In the genomic region with DNA sequence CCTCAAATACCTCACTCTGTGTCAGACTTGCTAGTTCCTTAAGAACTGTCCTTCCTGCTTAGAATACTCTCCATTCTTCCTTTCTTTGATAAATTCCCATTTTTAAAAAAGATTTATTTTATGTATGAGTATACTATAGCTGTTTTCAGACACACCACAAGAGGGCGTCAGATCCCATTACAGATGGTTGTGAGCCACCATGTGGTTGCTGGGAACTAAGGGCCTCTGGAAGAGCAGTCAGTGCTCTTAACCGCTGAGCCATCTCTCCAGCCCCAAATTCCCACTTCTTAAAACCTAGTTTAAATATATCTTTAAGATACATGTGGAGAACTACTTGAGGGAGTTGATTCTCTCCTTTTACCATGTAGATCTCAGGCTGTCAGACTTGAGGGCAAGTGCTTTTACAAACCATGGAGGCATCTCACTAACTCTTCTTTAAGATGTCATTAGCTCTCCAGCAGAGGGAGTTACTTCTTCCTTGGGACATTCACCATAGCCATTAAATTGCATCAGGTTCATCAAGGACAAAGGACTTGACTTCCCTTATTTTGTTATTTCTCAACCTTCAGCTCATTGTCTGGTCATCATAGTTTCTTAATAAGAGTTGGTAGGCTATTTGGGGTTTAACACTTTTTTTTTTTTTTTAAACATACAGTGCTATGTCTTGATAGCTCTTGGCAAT, we compare ENCODE assay signal across 14 mouse cellular contexts. TPM values are rescaled to one million over a fixed set of nuclear protein-coding genes. Genes with fewer than 3 reads are reported as not detected.
DNase-seq lines count a peak whose midpoint lies in the region; ATAC-seq and TF ChIP-seq lines count a peak whose summit lies in the region.
"Had no signal": no experiment of that assay in that cellular context is flagged by ENCODE, and none has a peak within 500 bp of the region (broad histone marks: within the 10 kb centered on the region; RNA-seq: fewer than 3 reads in every experiment).

No protein-coding gene starts in this region.

- DNase-seq in left cerebral cortex, adult 2 months (ENCODE audit: extremely low spot score in 1 of 2, low spot score in 2 of 2): no peak
- no peak for DNase-seq in left cerebral cortex, postnatal 10 days (ENCODE audit: extremely low spot score in 1 of 2, low spot score in 2 of 2)
- DNase-seq in A20 (ENCODE audit: low read depth, low spot score) (peak; percentile 17), MEL (ENCODE audit: low read depth, low spot score) (peak; percentile 48)
- no peak for DNase-seq in adrenal gland, postnatal 14 days
- no peak for DNase-seq in gastrocnemius, adult 8-10 months (ENCODE audit: low spot score in 2 of 2)
- no peak for DNase-seq in cerebellum, postnatal 10 days
- DNase-seq: cerebellum, adult 8-10 months; gastrocnemius, postnatal 36 days; kidney, adult 8-10 months; thymus, postnatal 14 days had no signal

- H3K27ac ChIP-seq in left cerebral cortex, adult 2 months: no peak overlapping the region
- H3K27ac ChIP-seq in MEL (ENCODE audit: control insufficient read depth, low read depth, low read length): no peak overlapping the region
- H3K27ac ChIP-seq: hindbrain, embryonic 15.5 days; liver, embryonic 15.5 days had no signal

- H3K4me1 ChIP-seq in MEL (ENCODE audit: control insufficient read depth in 1 of 2, insufficient read depth in 2 of 2, low read length in 2 of 2): peaks cover 3 to 4% of the 10 kb centered on the region in 2 experiments; a peak in 2 of 4 replicates
- H3K4me1 ChIP-seq: hindbrain, embryonic 15.5 days had no signal

- H3K4me3 ChIP-seq in left cerebral cortex, adult 2 months: no peak overlapping the region
- no peak overlapping the region for H3K4me3 ChIP-seq in MEL (ENCODE audit: control insufficient read depth in 1 of 2, insufficient read depth in 1 of 2, low read depth in 2 of 2, low read length in 2 of 2)
- H3K4me3 ChIP-seq: hindbrain, embryonic 15.5 days; liver, embryonic 15.5 days had no signal

- TF ChIP-seq CTCF in left cerebral cortex, adult 2 months (IDR thresholded peaks at IDR 0.05): peak; percentile 15; the same call in 1 of the 2 replicates
- peak in 2 of 3 experiments; percentile 18 to 19; a peak in 3 of 6 replicates for TF ChIP-seq CTCF in MEL (IDR thresholded peaks at IDR 0.05 in 2 of 3, conservative IDR thresholded peaks at IDR 0.05 in 1 of 3; ENCODE audit: control insufficient read depth in 1 of 3, insufficient read depth in 1 of 3, low read depth in 2 of 3, low read length in 3 of 3, poor library complexity in 1 of 3, severe bottlenecking in 1 of 3)

- no peak for TF ChIP-seq POLR2A in MEL (IDR thresholded peaks at IDR 0.05; ENCODE audit: control insufficient read depth in 1 of 2, insufficient read depth in 1 of 2, low read depth in 1 of 2, low read length in 2 of 2, poor library complexity in 1 of 2)

- peaks cover 8 to 17% of the 10 kb centered on the region in 2 experiments for H3K36me3 ChIP-seq in MEL (ENCODE audit: control insufficient read depth in 1 of 2, insufficient read depth in 2 of 2, low read length in 2 of 2)
- H3K36me3 ChIP-seq: hindbrain, embryonic 15.5 days; liver, embryonic 15.5 days had no signal

- no peak; the same call in 1 of the 2 replicates for TF ChIP-seq RAD21 in MEL (IDR thresholded peaks at IDR 0.05; ENCODE audit: low read depth, low read length)

- H3K27me3 ChIP-seq in MEL (ENCODE audit: control insufficient read depth in 1 of 2, insufficient read depth in 2 of 2, low read length in 2 of 2): no peaks in the 10 kb centered on the region
- H3K27me3 ChIP-seq: hindbrain, embryonic 15.5 days; liver, embryonic 15.5 days had no signal

- no peaks in the 10 kb centered on the region for H3K9me3 ChIP-seq in MEL (replicated peaks; ENCODE audit: insufficient read depth, low read length)
- H3K9me3 ChIP-seq: hindbrain, embryonic 15.5 days; liver, embryonic 15.5 days had no signal

- intact Hi-C loops in left cerebral cortex, adult 2 months (cut with DNase I): loop anchor here (10.0 kb wide), 1 partner anchor 164 kb away; no protein-coding TSS in a partner anchor
- intact Hi-C loops in left cerebral cortex, postnatal 10 days (cut with DNase I): no loop called here

- H3K9ac ChIP-seq in MEL (ENCODE audit: control insufficient read depth, low read depth, low read length, poor library complexity, severe bottlenecking): no peak overlapping the region
- H3K9ac ChIP-seq: hindbrain, embryonic 15.5 days; liver, embryonic 15.5 days had no signal

- H3K79me2 ChIP-seq in MEL (ENCODE audit: control insufficient read depth, insufficient read depth, low read length, poor library complexity): peaks cover 22% of the 10 kb centered on the region

- ATAC-seq in granulocyte monocyte progenitor cell, adult 5-6 weeks (replicated peaks; ENCODE audit: poor library complexity, severe bottlenecking): peak; percentile 96

- no peak for TF ChIP-seq EP300 in MEL (IDR thresholded peaks at IDR 0.05; ENCODE audit: low read depth in 1 of 2, low read length in 2 of 2)

TF ChIP-seq in MEL, 35 proteins besides CTCF, POLR2A, EP300 and RAD21:
- TF ChIP-seq MAX (IDR thresholded peaks at IDR 0.05; ENCODE audit: low read length) (no peak), SMC3 (IDR thresholded peaks at IDR 0.05; ENCODE audit: low read depth, low read length) (peak; percentile 20; the same call in 1 of the 2 replicates), MYC (IDR thresholded peaks at IDR 0.05; ENCODE audit: low read depth, low read length) (no peak)

RNA-seq across cellular contexts. Expression of a gene that starts 9.6 kb away (rescaled TPM):
- total RNA-seq in left cerebral cortex, adult 2 months (2021): 100 to 1,000 TPM in 1 of 2 experiments, 10 to 100 TPM in 1; 98.6 to 107 TPM
- total RNA-seq in left cerebral cortex, postnatal 10 days (2021): 10 to 100 TPM; 91.6 to 92.3 TPM
- 12.1 and 20.1 TPM in 2 replicates for total RNA-seq in MEL (2012; rRNA removed)
- 10 to 100 TPM in 1 of 2 experiments, not detected in 1; 17.0 TPM for polyA plus RNA-seq in MEL (2012; ENCODE audit: insufficient read depth in 1 of 2, insufficient read length in 2 of 2, low read depth in 1 of 2, low replicate concordance in 2 of 2, missing spikeins in 1 of 2)
- 44.3 and 54.1 TPM in 2 replicates for total RNA-seq in granulocyte monocyte progenitor cell, adult 5-6 weeks (2014; fragmentation: Nextera tagmentation)
- 44.4 and 44.6 TPM in 2 replicates for total RNA-seq in granulocyte monocyte progenitor cell, adult 5-6 weeks (2017)
- total RNA-seq in adrenal gland, postnatal 14 days (2021): 35.9 and 42.7 TPM in 2 replicates
- 10 to 100 TPM; 20.7 to 26.5 (median 25.0) TPM for total RNA-seq in gastrocnemius, adult 8-10 months (2022)

Comparison
In these comparisons a context has a peak if more than half of its experiments do, and no peak if none do; other contexts are left out.
1. DNase-seq: peak in A20 (single experiment) and MEL (single experiment); none in left cerebral cortex, adult 2 months (0 of 2), left cerebral cortex, postnatal 10 days (0 of 2), adrenal gland, postnatal 14 days (single experiment), gastrocnemius, adult 8-10 months (0 of 2) and cerebellum, postnatal 10 days (0 of 2).